Mouse (Mus musculus): ENCODE results near the gene Vsnl1. TPM values are rescaled to one million over a fixed set of nuclear protein-coding genes. Genes with fewer than 3 reads are reported as not detected.

Vsnl1 gene
- not detected for polyA plus RNA-seq (2021)

- POLR2A ChIA-PET, result no interaction called here
- ATAC-seq (peak; percentile 54), DNase-seq (ENCODE audit: low read depth, low spot score) (no peak)
- CTCF ChIA-PET, result interaction anchor here (1.0 to 2.0 kb wide), 3 partner anchors 10 to 34 kb away, joined by 3 to 7 read pairs (median 3); partner anchors contain the start of gene Rad51ap2
- H3K27me3 ChIP-seq, result peaks cover 22% of the 10 kb centered on the region
- in situ Hi-C loops (cut with MboI; ENCODE audit: low pct_unique_long_range_greater_than_20kb), result no loop called here
- TF ChIP-seq CTCF (IDR thresholded peaks at IDR 0.05), result no peak
These were observed at the start of gene Vsnl1 for GRCm38 (mm10) chr12:11436497-11437265. TSS of gene Vsnl1 (minus strand) at chr12:11436613.

GRCm38 (mm10) chr12:11456632-11457031 is 20.2 kb upstream of the Vsnl1 start:
- H3K27me3 ChIP-seq, result peaks cover 63% of the 10 kb centered on the region
- ChIA-PET POLR2A (no interaction called here), CTCF (no interaction called here)
- ATAC-seq (no peak), DNase-seq (ENCODE audit: low read depth, low spot score) (no peak)
- in situ Hi-C loops (cut with MboI; ENCODE audit: low pct_unique_long_range_greater_than_20kb), result no loop called here
- no peak for TF ChIP-seq CTCF (IDR thresholded peaks at IDR 0.05)

GRCm38 (mm10) chr12:11456213-11456612 is 19.8 kb upstream of the Vsnl1 start:
- ATAC-seq (peak; percentile 17), DNase-seq (ENCODE audit: low read depth, low spot score) (no peak)
- no peak for TF ChIP-seq CTCF (IDR thresholded peaks at IDR 0.05)
- ChIA-PET POLR2A (no interaction called here), CTCF (interaction anchor here (1.3 kb wide), 1 partner anchor 19 kb away, joined by 3 read pairs; no protein-coding TSS in a partner anchor)
- peaks cover 67% of the 10 kb centered on the region for H3K27me3 ChIP-seq
- in situ Hi-C loops (cut with MboI; ENCODE audit: low pct_unique_long_range_greater_than_20kb), result no loop called here

DNA sequence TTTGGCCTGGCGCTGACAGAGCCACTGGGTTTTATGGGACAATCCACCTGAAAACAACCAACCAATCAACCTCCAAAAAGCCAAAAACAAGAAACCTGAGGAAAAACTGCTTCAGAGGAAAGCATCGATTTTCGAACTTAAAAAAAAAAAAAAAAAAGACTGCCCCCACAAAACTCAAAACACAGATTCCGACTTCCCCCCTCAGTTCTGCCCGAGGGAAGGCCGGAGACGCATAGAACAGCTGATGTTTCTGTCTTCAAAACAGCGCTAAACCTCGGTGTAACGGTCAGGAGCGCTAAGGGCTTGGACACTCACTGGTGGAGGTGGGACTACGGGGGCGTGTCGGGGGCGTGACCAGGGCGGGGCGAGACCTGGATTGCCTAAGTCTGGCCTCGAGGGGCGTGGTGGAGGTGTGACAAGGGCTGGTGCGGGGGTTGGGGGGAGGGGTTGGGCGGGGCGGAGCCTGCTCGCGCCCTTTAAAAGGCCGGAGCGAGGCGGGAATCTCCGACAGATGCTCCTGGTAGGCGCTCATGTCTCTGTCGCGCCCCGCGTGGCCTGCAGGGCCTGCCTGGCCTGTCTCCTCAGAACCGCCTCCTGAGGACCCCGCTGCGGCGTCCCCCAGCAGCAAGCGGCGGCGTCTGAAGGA is 19.3 kb upstream of the Vsnl1 start, which contains the start of gene Rad51ap2:
Gene Rad51ap2, plus strand, starts transcription at position 531 of the 646 bp plus-strand sequence.
- no peak for TF ChIP-seq CTCF (IDR thresholded peaks at IDR 0.05)
- no peak for DNase-seq (ENCODE audit: low read depth, low spot score)
- H3K27me3 ChIP-seq, result peaks cover 71% of the 10 kb centered on the region
- POLR2A ChIA-PET, result no interaction called here
- ATAC-seq, result peak; percentile 67
- CTCF ChIA-PET, result interaction anchor here (1.3 kb wide), 1 partner anchor 18 kb away, joined by 3 read pairs; no protein-coding TSS in a partner anchor
- in situ Hi-C loops (cut with MboI; ENCODE audit: low pct_unique_long_range_greater_than_20kb), result no loop called here

- no peak for TF ChIP-seq CTCF (IDR thresholded peaks at IDR 0.05)
- in situ Hi-C loops (cut with MboI; ENCODE audit: low pct_unique_long_range_greater_than_20kb), result no loop called here
- DNase-seq (ENCODE audit: low read depth, low spot score) (no peak), ATAC-seq (no peak)
- peaks cover 69% of the 10 kb centered on the region for H3K27me3 ChIP-seq
- ChIA-PET POLR2A (no interaction called here), CTCF (no interaction called here)
These were observed 17.7 kb upstream of the Vsnl1 start for GRCm38 (mm10) chr12:11454146-11454545.

DNA sequence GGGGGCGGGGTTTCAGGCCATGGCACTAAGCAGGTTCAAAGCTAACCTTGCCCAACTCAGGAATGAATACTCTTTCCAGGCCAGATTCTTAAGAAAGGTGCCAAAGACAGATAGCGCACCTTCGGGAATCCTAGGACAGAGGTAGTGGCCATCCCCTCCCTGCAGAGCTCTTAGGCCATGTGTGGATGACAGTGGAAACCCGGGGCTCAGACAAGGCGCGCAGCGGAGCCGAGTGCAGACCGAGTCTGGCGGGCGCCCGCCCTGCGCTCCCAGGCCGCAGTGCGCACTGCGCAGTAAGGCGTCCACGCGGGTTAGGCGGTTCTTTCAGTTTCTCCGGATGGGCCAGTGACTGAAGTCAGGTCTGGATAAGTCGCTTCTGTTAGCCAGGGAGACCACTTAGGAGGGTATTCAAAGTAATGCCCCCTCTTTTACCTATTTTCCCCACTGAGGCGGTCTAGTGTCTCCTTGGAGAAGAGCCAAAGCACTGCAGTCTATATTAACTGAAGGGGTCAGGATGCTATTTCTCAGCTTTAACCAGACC is 1.6 kb upstream of the Vsnl1 start:
- peaks cover 26% of the 10 kb centered on the region for H3K27me3 ChIP-seq
- no peak for TF ChIP-seq CTCF (IDR thresholded peaks at IDR 0.05)
- in situ Hi-C loops (cut with MboI; ENCODE audit: low pct_unique_long_range_greater_than_20kb), result no loop called here
- POLR2A ChIA-PET, result no interaction called here
- ATAC-seq, result no peak
- CTCF ChIA-PET, result interaction anchor here (1.2 to 2.0 kb wide), 3 partner anchors 9 to 18 kb away, joined by 3 to 7 read pairs (median 3); partner anchors contain the start of gene Rad51ap2
- DNase-seq (ENCODE audit: low read depth, low spot score), result no peak

GRCm38 (mm10) chr12:11437266-11437906 is 973 bp upstream of the Vsnl1 start:
- in situ Hi-C loops (cut with MboI; ENCODE audit: low pct_unique_long_range_greater_than_20kb), result no loop called here
- ChIA-PET CTCF (interaction anchor here (1.0 to 2.0 kb wide), 4 partner anchors 9 to 34 kb away, joined by 3 to 7 read pairs (median 3); partner anchors contain the start of gene Rad51ap2), POLR2A (no interaction called here)
- no peak for DNase-seq (ENCODE audit: low read depth, low spot score)
- no peak for ATAC-seq
- TF ChIP-seq CTCF (IDR thresholded peaks at IDR 0.05), result peak; percentile 61
- peaks cover 25% of the 10 kb centered on the region for H3K27me3 ChIP-seq

GRCm38 (mm10) chr12:11436023-11436350 is 426 bp downstream of the Vsnl1 start:
- TF ChIP-seq CTCF (IDR thresholded peaks at IDR 0.05), result no peak
- in situ Hi-C loops (cut with MboI; ENCODE audit: low pct_unique_long_range_greater_than_20kb), result no loop called here
- POLR2A ChIA-PET, result no interaction called here
- DNase-seq (ENCODE audit: low read depth, low spot score) (no peak), ATAC-seq (no peak)
- peaks cover 17% of the 10 kb centered on the region for H3K27me3 ChIP-seq
- CTCF ChIA-PET, result interaction anchor here (2.0 kb wide), 1 partner anchor 11 kb away, joined by 7 read pairs; no protein-coding TSS in a partner anchor

DNA sequence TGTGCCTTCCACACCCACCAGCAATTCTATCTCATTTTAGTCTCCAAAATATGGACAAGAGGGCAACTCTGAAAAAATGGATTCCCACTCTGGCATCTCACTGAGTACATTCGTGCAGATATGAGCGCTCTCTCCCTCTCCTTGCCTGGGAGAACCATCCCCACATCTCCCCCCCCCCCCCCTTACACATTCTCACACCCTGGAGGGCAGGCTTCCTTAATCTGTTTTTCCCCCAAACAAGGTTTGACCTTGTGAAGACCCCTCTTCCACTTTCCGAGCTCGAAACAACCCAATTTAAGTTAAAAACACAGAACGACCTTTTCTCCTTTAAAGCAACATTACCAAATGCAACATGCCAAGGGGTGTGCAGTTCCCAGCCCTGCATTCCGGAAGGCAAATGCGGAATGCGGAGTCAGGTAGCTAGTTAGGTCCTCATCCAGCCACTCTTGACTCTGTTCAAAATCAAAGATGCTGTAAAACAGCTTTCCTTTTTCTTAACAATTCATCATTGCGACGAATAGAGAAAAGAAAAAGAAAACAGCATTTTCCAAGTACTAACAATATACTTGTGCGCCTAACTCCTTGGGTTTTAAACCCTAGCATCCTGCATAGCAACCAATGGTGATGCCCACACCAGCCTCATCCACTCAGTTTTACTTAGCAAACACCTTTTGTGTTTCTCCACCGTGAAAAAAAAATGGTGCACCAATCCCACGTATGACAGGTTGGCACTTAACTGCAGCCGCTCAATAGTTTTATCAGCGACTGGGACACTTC is 979 bp downstream of the Vsnl1 start:
- no peak for TF ChIP-seq CTCF (IDR thresholded peaks at IDR 0.05)
- in situ Hi-C loops (cut with MboI; ENCODE audit: low pct_unique_long_range_greater_than_20kb), result no loop called here
- DNase-seq (ENCODE audit: low read depth, low spot score) (no peak), ATAC-seq (no peak)
- ChIA-PET POLR2A (no interaction called here), CTCF (no interaction called here)
- peaks cover 20% of the 10 kb centered on the region for H3K27me3 ChIP-seq

- CTCF ChIA-PET, result no interaction called here
- no peak for TF ChIP-seq CTCF (IDR thresholded peaks at IDR 0.05)
- ATAC-seq, result no peak
These were observed 2.0 kb downstream of the Vsnl1 start for GRCm38 (mm10) chr12:11434446-11434845.

More at GRCm38 (mm10) chr12:11434446-11434845, 2.0 kb downstream of the Vsnl1 start:
- in situ Hi-C loops (cut with MboI; ENCODE audit: low pct_unique_long_range_greater_than_20kb), result no loop called here
- H3K27me3 ChIP-seq, result peaks cover 21% of the 10 kb centered on the region
- no peak for DNase-seq (ENCODE audit: low read depth, low spot score)
- POLR2A ChIA-PET, result no interaction called here
